Comparison of ENCODE assay signal across 8 mouse cellular contexts in genomic region chr8:83898985-83899362, GRCm38 (mm10). TPM values are rescaled to one million over a fixed set of nuclear protein-coding genes. Genes with fewer than 3 reads are reported as not detected.
A peak's percentile ranks its signal among the peaks of the same experiment; 100 is the strongest.
DNase-seq lines count a peak whose midpoint lies in the region; ATAC-seq and TF ChIP-seq lines count a peak whose summit lies in the region.

No protein-coding gene starts in this region.

- H3K4me2 ChIP-seq in liver, embryonic 15.5 days: peak overlapping the region; percentile 89
- peak overlapping the region; percentile 82 for H3K4me2 ChIP-seq in neural tube, embryonic 15.5 days

- H3K9me3 ChIP-seq in liver, embryonic 15.5 days (replicated peaks): no peaks in the 10 kb centered on the region
- no peaks in the 10 kb centered on the region for H3K9me3 ChIP-seq in neural tube, embryonic 15.5 days (replicated peaks)

- H3K4me1 ChIP-seq in thymus, adult 2 months (replicated peaks; ENCODE audit: control insufficient read depth, insufficient read depth, low read length): peaks cover 24% of the 10 kb centered on the region
- H3K4me1 ChIP-seq in kidney, adult 2 months (ENCODE audit: control insufficient read depth, insufficient read depth, low read length): no peaks in the 10 kb centered on the region
- H3K4me1 ChIP-seq in liver, embryonic 15.5 days (replicated peaks): peaks cover 43% of the 10 kb centered on the region
- peaks cover 49% of the 10 kb centered on the region for H3K4me1 ChIP-seq in neural tube, embryonic 15.5 days

- no peak overlapping the region for H3K9ac ChIP-seq in liver, embryonic 15.5 days
- H3K9ac ChIP-seq in neural tube, embryonic 15.5 days (replicated peaks): peak overlapping the region; percentile 97

- H3K4me3 ChIP-seq in thymus, adult 2 months (ENCODE audit: control insufficient read depth, insufficient read depth, low read length): peak overlapping the region; percentile 50
- H3K4me3 ChIP-seq in kidney, adult 2 months (ENCODE audit: insufficient read depth, low read depth, low read length): peak overlapping the region; percentile 89; the same call in 1 of the 2 replicates
- H3K4me3 ChIP-seq in liver, embryonic 15.5 days (replicated peaks): peak overlapping the region; percentile 65
- H3K4me3 ChIP-seq in neural tube, embryonic 15.5 days (replicated peaks): peak overlapping the region; percentile 67

- ATAC-seq in liver, embryonic 15.5 days (ENCODE audit: insufficient read depth): no peak
- peak; percentile 21 for ATAC-seq in neural tube, embryonic 15.5 days (ENCODE audit: low FRiP score)

- no peak overlapping the region for H3K27ac ChIP-seq in thymus, adult 2 months (ENCODE audit: control insufficient read depth, insufficient read depth, low read length)
- no peak overlapping the region for H3K27ac ChIP-seq in kidney, adult 2 months (ENCODE audit: insufficient read depth, low read depth, low read length)
- H3K27ac ChIP-seq in liver, embryonic 15.5 days (replicated peaks): 0 out of 2 replicates have a peak overlapping the region, but pooled peaks have one; percentile 38
- peak overlapping the region; percentile 100 for H3K27ac ChIP-seq in neural tube, embryonic 15.5 days (replicated peaks)

- H3K27me3 ChIP-seq in thymus, adult 2 months (ENCODE audit: control insufficient read depth, insufficient read depth, low read length): no peaks in the 10 kb centered on the region
- no peaks in the 10 kb centered on the region for H3K27me3 ChIP-seq in kidney, adult 2 months (replicated peaks; ENCODE audit: control insufficient read depth, insufficient read depth, low read length)
- H3K27me3 ChIP-seq in liver, embryonic 15.5 days: peaks cover 93% of the 10 kb centered on the region
- peaks cover 15% of the 10 kb centered on the region for H3K27me3 ChIP-seq in neural tube, embryonic 15.5 days (replicated peaks)

- no peak for TF ChIP-seq POLR2A in thymus, adult 2 months (IDR thresholded peaks at IDR 0.05; ENCODE audit: control insufficient read depth, extremely low read depth, insufficient read depth, low read length, poor library complexity)
- no peak for TF ChIP-seq POLR2A in kidney, adult 2 months (IDR thresholded peaks at IDR 0.05; ENCODE audit: low read depth, low read length)

- DNase-seq in thymus, adult 2 months: peak; percentile 37
- DNase-seq in thymus, adult 18-20 months: no peak
- peak; percentile 87 for DNase-seq in cerebellum, adult 11 months
- DNase-seq in frontal cortex, postnatal 36 days (ENCODE audit: low spot score in 2 of 2): peak; percentile 63 to 78
- DNase-seq in kidney, adult 2 months: peak; percentile 70
- DNase-seq in spleen, adult 12 weeks (ENCODE audit: low spot score): no peak

- no peaks in the 10 kb centered on the region for H3K36me3 ChIP-seq in thymus, adult 2 months (ENCODE audit: control insufficient read depth, insufficient read depth, low read length)
- no peaks in the 10 kb centered on the region for H3K36me3 ChIP-seq in kidney, adult 2 months (ENCODE audit: control insufficient read depth, insufficient read depth, low read length)
- H3K36me3 ChIP-seq in liver, embryonic 15.5 days (replicated peaks): no peaks in the 10 kb centered on the region
- H3K36me3 ChIP-seq in neural tube, embryonic 15.5 days: no peaks in the 10 kb centered on the region

- no peak for TF ChIP-seq CTCF in thymus, adult 2 months (IDR thresholded peaks at IDR 0.05; ENCODE audit: borderline replicate concordance, control insufficient read depth, extremely low read depth, insufficient read depth, low read length, poor library complexity)
- TF ChIP-seq CTCF in kidney, adult 2 months (conservative IDR thresholded peaks at IDR 0.05; ENCODE audit: insufficient read depth, insufficient read length, low read depth, low read length): no peak

- 2% methylated on average over 13 of the region's 13 CpGs for WGBS in thymus, adult 2 months
- 1% methylated on average over 13 of the region's 13 CpGs for WGBS in kidney, adult 2 months
- WGBS in liver, embryonic 15.5 days (ENCODE audit: insufficient replicate concordance): under 1% methylated on average over 13 of the region's 13 CpGs
- under 1% methylated on average over 13 of the region's 13 CpGs for WGBS in neural tube, embryonic 15.5 days

RNA-seq across cellular contexts. Expression of gene Adgrl1, which starts 0.9 kb away (rescaled TPM):
- polyA plus RNA-seq in thymus, adult 2 months (2012; rRNA removed): 170 and 184 TPM in 2 replicates
- 28.7 and 44.4 TPM in 2 replicates for polyA plus RNA-seq in kidney, adult 2 months (2012; rRNA removed)
- 1.1 and 1.6 TPM in 2 replicates for polyA plus RNA-seq in liver, embryonic 15.5 days (2015; fragmentation: Nextera tagmentation; extraction: Ambion mirVana)
- polyA plus RNA-seq in neural tube, embryonic 15.5 days (2015; fragmentation: Nextera tagmentation; extraction: Ambion mirVana): 43.0 and 54.1 TPM in 2 replicates

RNA-seq across cellular contexts. Expression of gene Gm10644, which starts 56.0 kb away (rescaled TPM):
- polyA plus RNA-seq in thymus, adult 2 months (2012; rRNA removed): 0.75 and 1.1 TPM in 2 replicates
- polyA plus RNA-seq in kidney, adult 2 months (2012; rRNA removed): 2.7 and 3.2 TPM in 2 replicates
- 0.39 and 0.47 TPM in 2 replicates for polyA plus RNA-seq in liver, embryonic 15.5 days (2015; fragmentation: Nextera tagmentation; extraction: Ambion mirVana)
- 1.1 TPM in 2 replicates for polyA plus RNA-seq in neural tube, embryonic 15.5 days (2015; fragmentation: Nextera tagmentation; extraction: Ambion mirVana)

RNA-seq across cellular contexts. Expression of gene Asf1b, which starts 56.3 kb away (rescaled TPM):
- polyA plus RNA-seq in thymus, adult 2 months (2012; rRNA removed): 170 and 243 TPM in 2 replicates
- polyA plus RNA-seq in kidney, adult 2 months (2012; rRNA removed): 2.0 and 3.6 TPM in 2 replicates
- 116 and 118 TPM in 2 replicates for polyA plus RNA-seq in liver, embryonic 15.5 days (2015; fragmentation: Nextera tagmentation; extraction: Ambion mirVana)
- polyA plus RNA-seq in neural tube, embryonic 15.5 days (2015; fragmentation: Nextera tagmentation; extraction: Ambion mirVana): 8.0 and 24.4 TPM in 2 replicates

Comparison
In these comparisons a context has a peak if more than half of its experiments do, and no peak if none do; other contexts are left out.
1. DNase-seq: peak in thymus, adult 2 months (single experiment), cerebellum, adult 11 months (single experiment), frontal cortex, postnatal 36 days (2 of 2) and kidney, adult 2 months (single experiment); none in thymus, adult 18-20 months (0 of 2) and spleen, adult 12 weeks (single experiment).
2. H3K27ac ChIP-seq: peak in liver, embryonic 15.5 days (single experiment) and neural tube, embryonic 15.5 days (single experiment); none in thymus, adult 2 months (single experiment) and kidney, adult 2 months (single experiment).
3. RNA of gene Adgrl1, which starts 0.9 kb away (polyA plus RNA-seq): 170 to 184 TPM in thymus, adult 2 months, 43.0 to 54.1 TPM in neural tube, embryonic 15.5 days and 28.7 to 44.4 TPM in kidney, adult 2 months; 1.1 to 1.6 TPM in liver, embryonic 15.5 days; every median in the first group is over 10 times any median in the second.
4. Peak in every context shown above with its lines, with median percentiles within 50 percentile points of each other: H3K4me3 ChIP-seq.